Comparison of ENCODE assay signal across 12 mouse cellular contexts in the genomic region with DNA sequence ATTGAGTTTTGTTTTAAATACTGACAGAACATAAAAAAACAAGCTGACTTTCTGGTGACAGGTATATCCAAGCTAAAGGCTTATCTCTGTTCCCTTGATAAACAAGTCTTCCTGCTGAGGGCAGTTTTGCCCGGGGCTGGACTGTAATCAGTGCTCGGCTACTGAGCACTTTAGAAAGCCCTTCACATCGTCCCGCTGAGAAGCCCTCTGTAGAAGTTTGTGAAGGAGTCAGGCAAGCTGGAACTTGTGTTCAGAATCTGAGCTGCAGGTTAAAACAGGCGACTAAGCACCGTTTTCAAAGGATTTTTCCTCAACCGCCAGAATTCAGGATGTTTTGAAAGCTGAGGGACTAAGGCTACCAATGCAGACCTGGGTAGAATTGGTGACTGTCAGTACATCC. TPM values are rescaled to one million over a fixed set of nuclear protein-coding genes. Genes with fewer than 3 reads are reported as not detected.
DNase-seq lines count a peak whose midpoint lies in the region; ATAC-seq lines count a peak whose summit lies in the region.
"Had no signal": no experiment of that assay in that cellular context is flagged by ENCODE, and none has a peak within 500 bp of the region (broad histone marks: within the 10 kb centered on the region; RNA-seq: fewer than 3 reads in every experiment).

No protein-coding gene starts in this region.

- H3K27ac ChIP-seq in heart, embryonic 12.5 days (ENCODE audit: poor library complexity, severe bottlenecking) = no peak overlapping the region; the same call in 1 of the 2 replicates
- H3K27ac ChIP-seq in neural tube, embryonic 15.5 days (replicated peaks) = no peak overlapping the region

- H3K9me3 ChIP-seq in heart, embryonic 12.5 days (replicated peaks) = no peaks in the 10 kb centered on the region
- no peaks in the 10 kb centered on the region for H3K9me3 ChIP-seq in neural tube, embryonic 15.5 days (replicated peaks)

- H3K4me1 ChIP-seq in heart, embryonic 12.5 days (replicated peaks) = peaks cover 15% of the 10 kb centered on the region
- peaks cover 9% of the 10 kb centered on the region for H3K4me1 ChIP-seq in neural tube, embryonic 15.5 days

- H3K27me3 ChIP-seq in heart, embryonic 12.5 days (replicated peaks) = no peaks in the 10 kb centered on the region
- no peaks in the 10 kb centered on the region for H3K27me3 ChIP-seq in neural tube, embryonic 15.5 days (replicated peaks)

- no peak for ATAC-seq in heart, embryonic 12.5 days (ENCODE audit: insufficient number of reproducible peaks, low FRiP score)
- ATAC-seq in neural tube, embryonic 15.5 days (ENCODE audit: low FRiP score) = no peak

- under 1% methylated on average over 7 of the region's 7 CpGs for WGBS in heart, embryonic 12.5 days
- WGBS in neural tube, embryonic 15.5 days = 5% methylated on average over 7 of the region's 7 CpGs

- H3K9ac ChIP-seq in heart, embryonic 12.5 days = peak overlapping the region; percentile 33; the same call in 1 of the 2 replicates
- no peak overlapping the region for H3K9ac ChIP-seq in neural tube, embryonic 15.5 days (replicated peaks)

- H3K36me3 ChIP-seq in heart, embryonic 12.5 days = no peaks in the 10 kb centered on the region
- H3K36me3 ChIP-seq in neural tube, embryonic 15.5 days = no peaks in the 10 kb centered on the region

- intact Hi-C loops in heart, postnatal 14 days (cut with DNase I) = no loop called here

- DNase-seq in heart, postnatal 14 days = no peak
- peak; percentile 25 for DNase-seq in thymus, postnatal 25 days
- no peak for DNase-seq in thymus, postnatal 4 days
- DNase-seq in induced T-regulatory cell, adult 2 months (ENCODE audit: low read depth) = peak; percentile 30
- no peak for DNase-seq in adrenal gland, postnatal 14 days
- DNase-seq: adrenal gland, adult 8-10 months; layer of hippocampus, adult 9-11 months; right cerebral cortex, postnatal 14 days had no signal

- peak overlapping the region; percentile 49 for H3K4me2 ChIP-seq in heart, embryonic 12.5 days
- no peak overlapping the region for H3K4me2 ChIP-seq in neural tube, embryonic 15.5 days

- peak overlapping the region; percentile 4 for H3K4me3 ChIP-seq in heart, embryonic 12.5 days
- H3K4me3 ChIP-seq in neural tube, embryonic 15.5 days (replicated peaks) = no peak overlapping the region

RNA-seq across cellular contexts. Expression of gene Igf2bp3, which starts 7.1 kb away (rescaled TPM):
- 68.6 and 69.2 TPM in 2 replicates for polyA plus RNA-seq in heart, embryonic 12.5 days (2016; fragmentation: Nextera tagmentation; extraction: Ambion mirVana)
- total RNA-seq in heart, postnatal 14 days (2021) = 1 to 10 TPM in 1 of 2 experiments, under 1 TPM in 1; 0.93 to 1.6 TPM
- polyA plus RNA-seq in neural tube, embryonic 15.5 days (2015; fragmentation: Nextera tagmentation; extraction: Ambion mirVana) = 18.8 and 29.9 TPM in 2 replicates
- 2.8 and 3.1 TPM in 2 replicates for total RNA-seq in adrenal gland, postnatal 14 days (2021)
- total RNA-seq: heart, adult 18-20 months had no signal
- polyA plus RNA-seq: cortical plate, adult 2 months had no signal

RNA-seq across cellular contexts. Expression of gene Tra2a, which starts 41.9 kb away (rescaled TPM):
- 72.2 and 72.5 TPM in 2 replicates for polyA plus RNA-seq in heart, embryonic 12.5 days (2016; fragmentation: Nextera tagmentation; extraction: Ambion mirVana)
- 10 to 100 TPM; 30.9 to 42.3 TPM for total RNA-seq in heart, postnatal 14 days (2021)
- polyA plus RNA-seq in neural tube, embryonic 15.5 days (2015; fragmentation: Nextera tagmentation; extraction: Ambion mirVana) = 102 and 109 TPM in 2 replicates
- 68.4 and 85.4 TPM in 2 replicates for total RNA-seq in adrenal gland, postnatal 14 days (2021)

Comparison
In these comparisons a context has a peak if more than half of its experiments do, and no peak if none do; other contexts are left out.
1. DNase-seq: peak in thymus, postnatal 25 days (single experiment) and induced T-regulatory cell, adult 2 months (single experiment); none in heart, postnatal 14 days (0 of 2), thymus, postnatal 4 days (single experiment) and adrenal gland, postnatal 14 days (single experiment).